Mouse (Mus musculus): Measurements from ENCODE around the gene Opalin. TPM values are rescaled to one million over a fixed set of nuclear protein-coding genes. Genes with fewer than 3 reads are reported as not detected.
A peak's percentile ranks its signal among the peaks of the same experiment; 100 is the strongest.

Opalin gene
- total RNA-seq (2022) = 10 to 100 TPM in 3 of 4 experiments, 1 to 10 TPM in 1; 9.9 to 20.3 (median 15.4) TPM

- DNase-seq (ENCODE audit: low spot score in 2 of 2) = peak in 1 of 2 experiments; percentile 24
Measured at GRCm38 (mm10) chr19:41076906-41077305, at the start of gene Opalin. Opalin (minus strand) TSS chr19:41077113.

GRCm38 (mm10) chr19:41123009-41123408 is 46.1 kb upstream of the Opalin start:
- no peak for DNase-seq (ENCODE audit: low spot score in 2 of 2)

DNA sequence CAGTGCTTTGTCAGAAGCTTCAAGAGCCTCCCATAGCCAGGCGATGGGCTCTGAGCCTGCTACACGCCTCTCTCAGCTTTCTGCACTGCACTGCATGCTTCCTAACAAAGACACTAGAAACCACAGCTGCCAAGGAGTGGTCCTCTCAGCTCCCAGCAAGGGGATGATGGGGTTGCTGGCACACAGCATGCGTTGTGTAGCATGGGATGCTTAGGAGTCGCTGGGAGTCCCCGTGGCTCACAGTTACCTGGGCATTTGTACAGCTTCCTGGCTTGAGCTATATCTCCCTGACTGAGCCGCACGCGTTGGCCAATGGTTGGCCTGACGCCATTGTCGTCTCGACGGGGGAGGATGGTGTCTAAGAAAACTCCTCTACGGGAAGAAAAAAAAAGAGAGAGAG is 43.0 kb upstream of the Opalin start:
- peak in 1 of 2 experiments; percentile 30 for DNase-seq (ENCODE audit: low spot score in 2 of 2)

DNA sequence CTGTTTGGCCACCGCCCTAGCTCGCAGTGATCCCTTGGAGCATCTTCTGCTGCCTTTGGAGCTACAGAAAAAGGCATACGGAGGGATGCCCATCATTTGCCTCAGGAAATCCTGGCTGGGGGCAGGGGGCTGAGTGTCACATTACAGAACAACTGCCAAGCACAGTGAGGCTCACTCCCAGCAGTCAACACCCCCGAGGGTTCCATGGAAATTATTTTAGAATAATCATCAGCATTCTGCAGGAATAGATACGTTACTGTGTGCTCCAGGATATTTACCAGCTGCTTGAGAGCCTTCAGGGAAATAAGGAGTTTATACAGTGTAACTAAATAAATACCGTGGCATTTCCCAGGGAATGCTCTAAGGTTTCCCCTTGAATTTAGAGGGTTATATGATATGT is 41.4 kb upstream of the Opalin start:
- DNase-seq (ENCODE audit: low spot score in 2 of 2) = no peak

- DNase-seq (ENCODE audit: low spot score in 2 of 2) = no peak
Measured at GRCm38 (mm10) chr19:41117334-41117733, 40.4 kb upstream of the Opalin start.

DNA sequence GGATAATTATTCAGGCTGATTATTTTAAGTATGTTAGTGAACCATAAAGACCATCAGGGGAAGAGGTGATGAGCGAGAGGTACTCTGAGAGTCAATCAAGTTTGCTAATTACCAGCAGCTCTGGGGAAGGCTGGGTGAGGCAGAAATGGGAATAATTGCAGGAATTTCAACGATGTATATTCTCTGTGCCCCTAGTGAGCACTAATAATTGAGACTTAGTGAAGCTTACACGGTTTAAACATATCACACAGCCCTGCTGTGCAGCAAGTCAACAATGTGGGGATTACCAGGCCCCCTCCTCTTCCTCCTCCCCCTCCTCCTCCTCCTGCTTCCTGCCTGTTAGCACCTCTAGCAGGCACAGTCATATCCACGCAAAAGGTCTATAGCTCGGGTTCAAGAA is 37.7 kb upstream of the Opalin start:
- DNase-seq (ENCODE audit: low spot score in 2 of 2) = no peak

GRCm38 (mm10) chr19:41113911-41114531 is 37.1 kb upstream of the Opalin start:
- peak in 1 of 2 experiments; percentile 34 for DNase-seq (ENCODE audit: low spot score in 2 of 2)

DNA sequence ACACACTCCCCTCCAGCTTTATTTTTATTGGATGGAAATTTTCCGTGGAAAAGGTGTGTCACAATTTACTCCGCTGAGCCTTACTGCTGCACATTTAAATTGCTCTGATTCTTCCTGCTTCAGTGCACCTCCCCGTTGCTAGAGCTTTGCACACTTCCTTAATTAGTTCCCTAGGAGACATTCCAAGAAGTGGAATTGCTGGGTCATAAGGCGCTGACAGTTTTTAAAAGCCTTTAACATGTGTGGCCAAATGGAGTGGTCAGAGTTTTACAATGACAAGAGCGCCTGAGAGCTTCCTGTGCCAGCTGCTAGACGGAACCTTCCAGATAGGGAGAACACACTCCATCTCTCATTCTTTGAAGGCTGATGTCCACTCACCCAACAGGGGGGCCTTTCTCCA is 35.7 kb upstream of the Opalin start:
- no peak for DNase-seq (ENCODE audit: low spot score in 2 of 2)

- DNase-seq (ENCODE audit: low spot score in 2 of 2) = no peak
Measured at GRCm38 (mm10) chr19:41109991-41110390, 33.1 kb upstream of the Opalin start.

DNA sequence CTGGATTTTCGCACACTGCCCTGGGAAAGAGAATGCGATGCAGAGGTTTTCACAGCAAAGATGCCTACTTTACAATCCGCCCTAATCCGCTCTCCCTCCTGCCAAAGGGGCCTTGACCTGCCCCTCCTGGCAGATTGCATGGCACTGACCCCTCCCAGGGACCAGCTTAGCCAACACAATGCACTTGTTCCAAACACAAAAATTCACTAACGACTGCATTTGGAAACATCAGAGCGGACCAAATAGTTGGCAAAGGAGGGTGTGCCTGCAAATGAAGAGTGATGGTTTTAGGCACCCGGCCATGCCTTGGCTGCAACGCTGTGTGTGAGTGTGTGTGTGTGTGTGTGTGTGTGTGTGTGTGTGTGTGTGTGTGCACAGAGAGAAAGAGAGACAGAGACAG is 32.6 kb upstream of the Opalin start:
- no peak for DNase-seq (ENCODE audit: low spot score in 2 of 2)

- DNase-seq (ENCODE audit: low spot score in 2 of 2) = no peak
Measured at GRCm38 (mm10) chr19:41108666-41109065, 31.8 kb upstream of the Opalin start.

- DNase-seq (ENCODE audit: low spot score in 2 of 2) = no peak
Measured at GRCm38 (mm10) chr19:41107530-41107929, 30.6 kb upstream of the Opalin start.

- peak in 1 of 2 experiments; percentile 44 for DNase-seq (ENCODE audit: low spot score in 2 of 2)
Measured at GRCm38 (mm10) chr19:41104922-41105321, 28.0 kb upstream of the Opalin start.

GRCm38 (mm10) chr19:41101390-41101789 is 24.5 kb upstream of the Opalin start:
- DNase-seq (ENCODE audit: low spot score in 2 of 2) = peak; percentile 76 to 85

DNA sequence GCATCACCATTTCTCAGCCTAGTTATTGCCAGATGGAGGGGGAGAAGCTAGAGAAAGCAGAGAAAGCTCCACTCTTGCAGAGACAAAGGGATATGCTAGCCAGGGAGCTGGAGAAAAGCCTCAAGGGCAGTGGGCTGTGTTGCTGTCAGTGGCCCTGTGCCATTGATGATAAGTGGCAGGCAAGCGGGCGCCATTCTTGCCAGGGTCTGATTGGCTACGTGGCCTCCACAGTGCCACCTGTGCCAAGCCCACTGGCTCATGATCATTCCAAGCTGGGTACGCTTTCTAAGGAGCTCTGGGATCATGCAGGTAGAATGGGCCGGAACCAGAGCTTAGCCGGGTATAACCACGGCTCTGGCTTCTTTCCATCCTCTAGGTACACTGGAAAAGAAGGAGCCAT is 23.9 kb upstream of the Opalin start:
- DNase-seq (ENCODE audit: low spot score in 2 of 2) = no peak

- DNase-seq (ENCODE audit: low spot score in 2 of 2) = no peak
Measured at GRCm38 (mm10) chr19:41097038-41097437, 20.1 kb upstream of the Opalin start.

- DNase-seq (ENCODE audit: low spot score in 2 of 2) = no peak
Measured at GRCm38 (mm10) chr19:41091901-41092300, 15.0 kb upstream of the Opalin start.

GRCm38 (mm10) chr19:41089833-41090232 is 12.9 kb upstream of the Opalin start:
- DNase-seq (ENCODE audit: low spot score in 2 of 2) = peak; percentile 28 to 69

- DNase-seq (ENCODE audit: low spot score in 2 of 2) = no peak
Measured at GRCm38 (mm10) chr19:41088491-41088890, 11.6 kb upstream of the Opalin start.

- no peak for DNase-seq (ENCODE audit: low spot score in 2 of 2)
Measured at GRCm38 (mm10) chr19:41087901-41088300, 11.0 kb upstream of the Opalin start.

GRCm38 (mm10) chr19:41086700-41087099 is 9.8 kb upstream of the Opalin start:
- peak; percentile 75 to 89 for DNase-seq (ENCODE audit: low spot score in 2 of 2)

GRCm38 (mm10) chr19:41086289-41086688 is 9.4 kb upstream of the Opalin start:
- peak; percentile 43 to 58 for DNase-seq (ENCODE audit: low spot score in 2 of 2)

GRCm38 (mm10) chr19:41083646-41084045 is 6.7 kb upstream of the Opalin start:
- DNase-seq (ENCODE audit: low spot score in 2 of 2) = no peak

GRCm38 (mm10) chr19:41081589-41081988 is 4.7 kb upstream of the Opalin start:
- peak in 1 of 2 experiments; percentile 31 for DNase-seq (ENCODE audit: low spot score in 2 of 2)
